Mouse (Mus musculus) forebrain, embryonic 14.5 days (tissue): ENCODE data around the gene Agpat3. TPM values are rescaled to one million over a fixed set of nuclear protein-coding genes. Genes with fewer than 3 reads are reported as not detected.

Source experiments
- ATAC-seq: fragments of 200-750 bp; cut with Nextera tagmentation; 2 replicates; pipeline ENCODE4 v1.8.0; 2017; ENCODE audit warnings: mild to moderate bottlenecking, moderate library complexity
- DNase-seq: peaks from one replicate; pipeline ENCODE4 v3.0.0-alpha.2; 2015; ENCODE audit warnings: low spot score
- H3K27ac ChIP-seq: fragments of 300-500 bp; sonication (generic); 2 replicates; pipeline ENCODE4 v1.5.1; 2014; ENCODE audit warnings: low read depth, mild to moderate bottlenecking, control low read depth, low read length, moderate library complexity
- H3K27me3 ChIP-seq: fragments of 300-500 bp; sonication (generic); replicated peaks from 2 replicates; pipeline ENCODE4 v1.6.1; 2014; ENCODE audit warnings: low read length, control low read depth, mixed read lengths; ENCODE audit not compliant: control insufficient read depth, insufficient read depth
- H3K36me3 ChIP-seq: fragments of 300-500 bp; sonication (generic); 2 replicates; pipeline ENCODE4 v1.6.1; 2014; ENCODE audit warnings: low read length, control low read depth; ENCODE audit not compliant: control insufficient read depth, insufficient read depth
- H3K4me1 ChIP-seq: fragments of 300-500 bp; sonication (generic); 2 replicates; pipeline ENCODE4 v1.6.1; 2014; ENCODE audit warnings: antibody characterized with exemption, low read length, control low read depth; ENCODE audit not compliant: control insufficient read depth, insufficient read depth
- H3K4me2 ChIP-seq: fragments of 300-500 bp; sonication (generic); 2 replicates; pipeline ENCODE4 v1.6.1; 2014; ENCODE audit warnings: mild to moderate bottlenecking, control low read depth, low read length
- H3K4me3 ChIP-seq: fragments of 300-500 bp; sonication (generic); 2 replicates; pipeline ENCODE4 v1.5.1; 2014; ENCODE audit warnings: low read depth, low read length, control low read depth
- H3K9ac ChIP-seq: fragments of 300-500 bp; sonication (generic); 2 replicates; pipeline ENCODE4 v1.6.1; 2014; ENCODE audit warnings: mild to moderate bottlenecking, low read length, control low read depth, moderate library complexity
- H3K9me3 ChIP-seq: fragments of 300-500 bp; sonication (generic); replicated peaks from 2 replicates; pipeline ENCODE4 v1.6.1; 2016; ENCODE audit warnings: low read length, control low read depth, mixed read lengths; ENCODE audit not compliant: control insufficient read depth
- WGBS: fragments of 180-500 bp; shearing (Covaris S2); extraction: QIAGEN DNeasy Blood & Tissue Kit; methylation state at CpG from one replicate; pipeline ENCODE4 v1.1.7; 2014; 5-methylcytosine and 5-hydroxymethylcytosine counted together
- polyA plus RNA-seq: library from polyadenylated mRNA; unstranded; fragments of >200 nt; fragmentation: Nextera tagmentation; extraction: Ambion mirVana; gene quantifications from 2 replicates; pipeline ENCODE4 v1.2.1, GENCODE M21; 2014

Gene Agpat3
- polyA plus RNA-seq, 1 experiment from 2014 or later: 46.0 TPM

DNA sequence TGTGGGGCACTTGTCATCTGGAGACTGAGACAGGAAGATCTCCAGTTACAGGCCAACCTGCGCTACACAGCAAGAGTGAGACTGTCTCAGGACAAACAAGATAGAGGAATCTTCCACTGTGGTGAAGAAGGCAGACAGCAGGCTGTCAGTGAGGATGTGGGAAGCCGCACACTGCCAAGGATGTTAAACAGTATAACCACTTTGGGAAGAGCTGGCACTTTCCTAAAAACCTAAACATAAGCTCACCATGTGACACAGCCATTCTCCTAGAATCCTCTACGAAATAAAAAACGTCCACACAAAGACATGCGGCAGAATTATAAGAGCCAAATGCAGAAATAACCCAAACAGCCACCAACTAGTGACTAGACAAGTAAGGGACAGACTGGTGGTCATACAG lies 114.0 kb downstream of the Agpat3 start:
- H3K27me3 ChIP-seq: no peaks in the 10 kb centered on the region
- 91% methylated on average over 5 of the region's 5 CpGs for WGBS
- peaks cover 5% of the 10 kb centered on the region for H3K4me1 ChIP-seq
- no peak overlapping the region for H3K27ac ChIP-seq
- no peak overlapping the region for H3K4me3 ChIP-seq
- H3K9me3 ChIP-seq: no peaks in the 10 kb centered on the region
- H3K9ac ChIP-seq: no peak overlapping the region
- no peak overlapping the region for H3K4me2 ChIP-seq
- H3K36me3 ChIP-seq: 0 out of 2 replicates have a peak, but pooled peaks cover 3% of the 10 kb centered on the region
- ATAC-seq (no peak), DNase-seq (no peak)

DNA sequence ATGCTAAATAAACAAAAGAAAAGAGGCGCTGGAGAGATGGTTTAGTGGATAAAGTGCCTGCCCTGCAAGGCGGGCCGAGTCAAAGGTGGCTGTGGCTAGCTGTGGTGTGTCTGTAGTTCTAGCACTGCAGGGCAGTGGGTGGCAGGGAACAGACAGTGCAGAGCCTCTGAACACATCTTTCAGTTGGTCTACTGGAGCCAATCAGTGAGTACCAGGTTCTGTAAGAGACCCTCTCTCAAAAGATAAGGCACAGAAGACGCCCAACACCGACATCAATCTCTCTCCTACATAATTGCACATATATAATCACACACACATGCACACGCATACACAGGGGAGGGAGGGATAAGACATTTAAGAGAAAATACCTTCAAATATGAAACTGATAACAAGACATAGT lies 114.5 kb downstream of the Agpat3 start:
- 0 out of 2 replicates have a peak, but pooled peaks cover 3% of the 10 kb centered on the region for H3K36me3 ChIP-seq
- no peaks in the 10 kb centered on the region for H3K9me3 ChIP-seq
- DNase-seq (no peak), ATAC-seq (no peak)
- H3K4me2 ChIP-seq: no peak overlapping the region
- no peaks in the 10 kb centered on the region for H3K27me3 ChIP-seq
- peaks cover under 1% of the 10 kb centered on the region; the same call in 1 of the 2 replicates for H3K4me1 ChIP-seq
- H3K9ac ChIP-seq: no peak overlapping the region
- WGBS: 93% methylated on average over 6 of the region's 6 CpGs
- H3K4me3 ChIP-seq: no peak overlapping the region
- no peak overlapping the region for H3K27ac ChIP-seq

DNA sequence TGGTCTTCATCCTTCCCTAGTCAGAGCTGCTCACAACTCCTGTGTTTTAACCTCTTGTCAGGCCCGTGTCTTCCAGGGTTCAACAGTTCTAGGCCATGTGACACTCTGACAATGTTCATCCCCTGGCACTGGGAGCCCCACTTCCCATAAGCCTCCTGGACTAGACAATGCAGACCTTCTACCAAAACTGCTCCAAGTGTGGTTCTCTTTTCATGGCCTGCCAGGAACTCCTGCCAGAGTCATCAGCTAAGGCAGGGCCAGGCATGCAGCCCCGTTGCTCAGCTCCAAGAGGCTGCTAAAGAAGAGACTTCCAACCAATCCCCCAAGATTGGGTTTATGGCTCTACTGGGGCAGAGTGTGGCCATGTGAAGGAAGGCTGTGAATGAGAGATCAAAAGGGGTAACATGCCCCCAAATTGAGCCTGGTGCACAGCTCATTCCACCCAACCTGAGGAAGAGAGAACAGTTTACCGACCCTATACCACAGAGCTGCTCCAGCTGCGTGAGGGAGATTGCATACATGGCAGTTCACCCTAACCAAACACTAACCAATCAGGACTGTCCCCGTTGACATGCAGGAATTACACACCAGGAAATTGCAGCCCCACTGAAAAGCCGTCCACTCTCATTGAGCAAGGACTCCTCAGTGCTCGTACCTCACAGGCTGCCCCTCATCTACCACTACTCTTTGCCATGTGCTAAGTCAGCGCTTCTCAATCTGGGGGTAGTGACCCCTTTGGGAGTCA lies 115.2 kb downstream of the Agpat3 start:
- Histone ChIP-seq H3K4me3 (no peak overlapping the region), H3K9me3 (no peaks in the 10 kb centered on the region), H3K36me3 (0 out of 2 replicates have a peak, but pooled peaks cover 3% of the 10 kb centered on the region), H3K4me2 (no peak overlapping the region), H3K27me3 (no peaks in the 10 kb centered on the region), H3K9ac (no peak overlapping the region), H3K27ac (no peak overlapping the region), H3K4me1 (no peaks in the 10 kb centered on the region)
- 85% methylated on average over 8 of the region's 8 CpGs for WGBS
- ATAC-seq (no peak), DNase-seq (peak; percentile 14)

DNA sequence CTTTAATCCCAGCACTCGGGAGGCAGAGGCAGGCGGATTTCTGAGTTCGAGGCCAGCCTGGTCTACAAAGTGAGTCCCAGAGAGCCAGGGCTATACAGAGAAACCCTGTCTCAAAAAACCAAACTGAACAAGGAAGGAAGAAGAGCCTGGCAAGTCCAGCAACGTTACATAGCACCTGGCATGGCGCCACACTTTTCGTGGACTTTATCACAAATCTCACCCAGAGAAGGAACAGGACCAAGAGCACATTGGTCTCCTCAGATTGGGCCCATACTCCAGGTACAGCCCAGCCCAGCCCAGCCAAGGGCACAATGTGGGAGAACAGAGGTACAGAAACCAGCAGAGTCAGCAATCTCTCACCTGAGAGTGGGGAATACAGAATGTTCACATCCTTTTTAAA lies 118.5 kb downstream of the Agpat3 start:
- Histone ChIP-seq H3K9ac (no peak overlapping the region), H3K4me3 (no peak overlapping the region), H3K4me1 (no peaks in the 10 kb centered on the region), H3K27ac (no peak overlapping the region), H3K36me3 (peaks cover 16% of the 10 kb centered on the region), H3K4me2 (no peak overlapping the region), H3K27me3 (no peaks in the 10 kb centered on the region), H3K9me3 (no peaks in the 10 kb centered on the region)
- DNase-seq (no peak), ATAC-seq (no peak)
- WGBS: 87% methylated on average over 6 of the region's 6 CpGs

DNA sequence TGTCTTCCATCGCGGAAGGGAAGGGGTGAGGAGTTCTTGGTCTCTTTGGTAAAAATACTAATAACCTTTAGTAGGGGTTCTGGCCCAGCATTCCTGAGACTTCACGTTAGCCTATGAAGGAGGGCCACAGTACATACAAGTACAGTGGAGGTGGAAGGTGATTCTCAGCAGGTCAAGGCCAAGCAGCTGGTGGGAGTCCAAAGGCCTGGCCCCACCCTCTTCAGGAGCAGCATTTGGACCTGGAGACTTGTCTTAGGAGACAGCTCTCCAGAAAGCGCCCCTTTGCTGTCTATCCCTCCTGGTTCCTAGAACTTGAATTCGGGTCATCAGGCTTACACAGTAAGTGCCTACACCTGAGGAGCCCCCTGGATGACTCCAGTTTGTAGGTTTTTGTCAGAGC lies 119.1 kb downstream of the Agpat3 start:
- no peak for ATAC-seq
- H3K4me1 ChIP-seq: no peaks in the 10 kb centered on the region
- H3K9ac ChIP-seq: no peak overlapping the region
- DNase-seq: no peak
- H3K9me3 ChIP-seq: no peaks in the 10 kb centered on the region
- peaks cover 19% of the 10 kb centered on the region for H3K36me3 ChIP-seq
- H3K4me3 ChIP-seq: no peak overlapping the region
- H3K27ac ChIP-seq: no peak overlapping the region
- H3K4me2 ChIP-seq: no peak overlapping the region
- WGBS: 90% methylated on average over 5 of the region's 5 CpGs
- H3K27me3 ChIP-seq: no peaks in the 10 kb centered on the region

DNA sequence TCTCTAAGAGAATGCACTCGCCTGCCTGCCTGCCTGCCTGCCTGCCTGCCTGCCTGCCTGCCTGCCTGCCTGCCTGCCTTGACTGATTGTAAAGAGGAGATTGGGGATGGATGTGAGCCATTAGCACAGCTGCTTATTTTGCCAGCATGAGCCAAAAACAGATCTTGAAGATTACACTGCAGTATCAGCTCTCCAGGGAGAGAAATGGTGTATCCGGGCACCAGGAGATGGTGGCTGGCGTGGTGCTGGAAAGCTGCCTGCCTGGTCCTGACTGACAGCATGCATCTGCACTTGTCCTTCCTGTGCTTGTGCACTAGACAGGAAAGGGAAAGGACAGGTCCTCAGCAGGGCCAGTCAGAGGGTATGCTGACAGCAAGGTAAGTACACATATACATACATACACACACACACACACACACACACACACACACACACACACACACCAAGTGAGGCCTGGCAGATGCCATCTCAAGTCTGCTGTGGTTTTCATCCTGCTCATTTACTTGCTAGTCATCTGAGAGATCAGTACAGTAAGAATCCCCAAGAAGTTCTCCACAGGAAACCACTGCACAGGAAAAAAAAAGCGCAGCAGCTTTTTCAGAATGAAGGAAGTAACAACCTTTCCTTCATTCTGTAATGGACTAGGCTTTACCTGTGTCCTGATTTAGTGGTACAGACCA lies 119.8 kb downstream of the Agpat3 start:
- Histone ChIP-seq H3K27ac (0 out of 2 replicates have a peak overlapping the region, but pooled peaks have one; percentile 5), H3K4me2 (no peak overlapping the region), H3K27me3 (no peaks in the 10 kb centered on the region), H3K4me1 (no peaks in the 10 kb centered on the region), H3K9ac (no peak overlapping the region), H3K36me3 (peaks cover 25% of the 10 kb centered on the region), H3K4me3 (no peak overlapping the region), H3K9me3 (no peaks in the 10 kb centered on the region)
- peak; percentile 54 for DNase-seq
- peak; percentile 32; the same call in 1 of the 2 replicates for ATAC-seq
- WGBS: 82% methylated on average over 4 of the region's 4 CpGs

DNA sequence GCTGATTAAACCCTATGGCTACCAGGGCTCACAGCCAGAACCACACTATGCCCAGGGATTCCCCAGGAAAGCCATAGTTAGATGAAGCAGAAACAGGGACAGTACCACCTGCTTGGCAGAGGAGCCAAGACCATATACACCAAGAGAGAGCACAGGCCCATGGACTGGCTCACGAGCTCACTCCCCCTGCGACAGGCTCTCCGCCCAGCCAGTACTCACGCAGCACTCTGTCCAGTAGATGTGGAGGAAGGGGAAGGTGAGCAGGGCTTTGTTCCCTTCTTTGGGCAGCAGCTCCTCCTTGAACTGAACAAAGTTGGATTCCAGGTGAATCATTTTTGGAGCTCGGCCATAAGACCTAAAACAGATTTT lies 123.7 kb downstream of the Agpat3 start:
- H3K27ac ChIP-seq: no peak overlapping the region
- DNase-seq: no peak
- H3K36me3 ChIP-seq: peaks cover 39% of the 10 kb centered on the region
- no peak overlapping the region for H3K4me3 ChIP-seq
- no peaks in the 10 kb centered on the region for H3K9me3 ChIP-seq
- no peaks in the 10 kb centered on the region for H3K4me1 ChIP-seq
- no peaks in the 10 kb centered on the region for H3K27me3 ChIP-seq
- 85% methylated on average over 5 of the region's 5 CpGs for WGBS
- ATAC-seq: no peak
- H3K9ac ChIP-seq: no peak overlapping the region
- H3K4me2 ChIP-seq: no peak overlapping the region

DNA sequence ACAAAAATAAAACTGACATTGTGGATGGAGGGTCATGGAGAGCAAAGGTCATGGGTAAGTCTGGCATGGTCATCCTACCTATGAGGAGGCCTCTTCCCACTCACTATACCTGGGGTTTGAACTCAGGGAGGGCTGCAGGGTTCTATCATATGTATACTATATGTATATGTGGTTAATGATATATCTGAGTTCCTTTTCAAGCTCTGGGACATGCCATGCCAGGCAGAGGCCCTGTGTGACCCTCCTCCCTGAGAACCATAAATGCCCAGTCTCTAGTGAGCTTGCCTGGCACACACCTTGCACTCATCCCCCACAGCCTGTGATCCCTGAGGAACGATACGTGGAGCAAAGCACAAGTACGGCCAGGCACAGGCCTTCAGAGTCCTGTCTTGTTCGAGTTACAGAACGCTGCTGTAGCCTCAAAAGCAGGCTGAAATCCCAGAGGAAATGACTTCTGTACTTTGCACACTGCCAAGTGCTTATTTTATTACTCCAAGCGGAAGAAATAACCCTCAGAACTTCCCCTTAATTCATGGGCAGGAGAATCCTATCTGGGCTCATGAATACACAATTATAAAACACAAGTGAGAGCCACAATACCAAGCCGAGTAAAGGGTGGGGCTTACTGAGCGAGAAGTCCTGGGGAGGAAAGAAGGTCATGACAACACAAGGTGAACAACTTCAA lies 124.3 kb downstream of the Agpat3 start:
- no peaks in the 10 kb centered on the region for H3K9me3 ChIP-seq
- no peak overlapping the region for H3K27ac ChIP-seq
- H3K4me1 ChIP-seq: no peaks in the 10 kb centered on the region
- H3K9ac ChIP-seq: no peak overlapping the region
- WGBS: 89% methylated on average over 8 of the region's 8 CpGs
- peaks cover 43% of the 10 kb centered on the region for H3K36me3 ChIP-seq
- H3K4me2 ChIP-seq: no peak overlapping the region
- no peaks in the 10 kb centered on the region for H3K27me3 ChIP-seq
- H3K4me3 ChIP-seq: no peak overlapping the region
- DNase-seq (no peak), ATAC-seq (no peak)

DNA sequence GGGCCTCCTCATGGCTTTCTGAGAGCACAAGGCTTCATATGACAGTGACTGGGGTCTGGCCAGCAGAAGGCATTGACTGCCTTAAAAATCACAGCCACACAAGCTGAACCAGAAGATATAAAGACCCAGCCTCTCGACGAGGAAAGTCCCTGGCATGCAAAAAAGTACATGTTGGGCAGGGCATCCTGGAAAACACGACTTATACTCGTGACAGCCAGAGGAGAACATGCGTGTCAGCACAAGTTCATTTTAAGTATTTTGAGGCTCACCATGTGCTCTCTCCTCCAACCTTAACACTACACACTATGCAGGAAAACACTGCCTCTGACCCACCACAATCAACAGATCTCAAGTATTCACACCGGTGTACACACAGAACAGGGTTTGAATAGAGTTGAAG lies 128.2 kb downstream of the Agpat3 start:
- Histone ChIP-seq H3K9ac (no peak overlapping the region), H3K27me3 (no peaks in the 10 kb centered on the region), H3K9me3 (no peaks in the 10 kb centered on the region), H3K4me1 (no peaks in the 10 kb centered on the region), H3K36me3 (peaks cover 59% of the 10 kb centered on the region), H3K4me3 (no peak overlapping the region), H3K27ac (no peak overlapping the region), H3K4me2 (no peak overlapping the region)
- no peak for ATAC-seq
- 92% methylated on average over 6 of the region's 6 CpGs for WGBS
- no peak for DNase-seq
